Mouse (Mus musculus) heart, postnatal 0 days (tissue): ENCODE results near the gene Gramd2. TPM values are rescaled to one million over a fixed set of nuclear protein-coding genes. Genes with fewer than 3 reads are reported as not detected.
"Not testable (repeated sequence)": the region's sequence is repeated elsewhere in the genome, so short reads cannot be mapped to it uniquely, and the experiment has no call there.

Experiments
- ATAC-seq: fragments of 200-750 bp; cut with Nextera tagmentation; 2 replicates; pipeline ENCODE4 v1.8.0; 2017; ENCODE audit warnings: low read depth, moderate number of reproducible peaks, moderate library complexity; ENCODE audit not compliant: insufficient read depth
- DNase-seq: peaks from one replicate; pipeline ENCODE4 v3.0.0-alpha.2; 2016; ENCODE audit warnings: low spot score
- H3K27ac ChIP-seq: fragments of 300-500 bp; sonication (generic); 2 replicates; pipeline ENCODE4 v1.5.1; 2014; ENCODE audit warnings: low read depth, mild to moderate bottlenecking
- H3K27me3 ChIP-seq: fragments of 300-500 bp; sonication (generic); 2 replicates; pipeline ENCODE4 v1.6.1; 2014; ENCODE audit warnings: low read length, mixed read lengths; ENCODE audit not compliant: control insufficient read depth, insufficient read depth
- H3K36me3 ChIP-seq: fragments of 300-500 bp; sonication (generic); replicated peaks from 2 replicates; pipeline ENCODE4 v1.6.1; 2014; ENCODE audit warnings: low read length, mixed read lengths; ENCODE audit not compliant: control insufficient read depth, insufficient read depth
- H3K4me1 ChIP-seq: fragments of 300-500 bp; sonication (generic); 2 replicates; pipeline ENCODE4 v1.6.1; 2014; ENCODE audit warnings: antibody characterized with exemption; ENCODE audit not compliant: control insufficient read depth, insufficient read depth
- H3K4me2 ChIP-seq: fragments of 300-500 bp; sonication (generic); 2 replicates; pipeline ENCODE4 v1.6.1; 2014; ENCODE audit warnings: low read depth, mild to moderate bottlenecking, low read length, moderate library complexity
- H3K4me3 ChIP-seq: fragments of 300-500 bp; sonication (generic); 2 replicates; pipeline ENCODE4 v1.5.1; 2014; ENCODE audit warnings: low read depth, low read length
- H3K9ac ChIP-seq: fragments of 300-500 bp; sonication (generic); replicated peaks from 2 replicates; pipeline ENCODE4 v1.6.1; 2014; ENCODE audit warnings: low read depth, low read length, mixed read lengths
- H3K9me3 ChIP-seq: fragments of 300-500 bp; sonication (generic); replicated peaks from 2 replicates; pipeline ENCODE4 v1.6.1; 2016; ENCODE audit warnings: low read length; ENCODE audit not compliant: control insufficient read depth
- CTCF ChIP-seq: IDR thresholded peaks from 2 replicates; pipeline ENCODE4 v1.5.1; 2016; ENCODE audit warnings: antibody characterized with exemption, control low read depth, low read depth
- EP300 ChIP-seq: IDR thresholded peaks from 2 replicates; pipeline ENCODE4 v1.6.1; 2016; ENCODE audit warnings: antibody characterized with exemption, low read depth
- WGBS: fragments of 180-500 bp; shearing (Covaris S2); extraction: QIAGEN DNeasy Blood & Tissue Kit; methylation state at CpG from one replicate; pipeline ENCODE4 v1.1.7; 2014; 5-methylcytosine and 5-hydroxymethylcytosine counted together
- polyA plus RNA-seq: library from polyadenylated mRNA; unstranded; fragments of >200 nt; fragmentation: Nextera tagmentation; extraction: Ambion mirVana; gene quantifications from 2 replicates; pipeline ENCODE4 v1.2.1, GENCODE M21; 2015
- total RNA-seq: library from RNA; depleted of rRNA; stranded (reverse); fragments of >200 nt; gene quantifications from 2 replicates; pipeline ENCODE4 v1.2.3, GENCODE M21; 2014; ENCODE audit warnings: low replicate concordance; rRNA removed

Gramd2 gene
- total and polyA plus RNA-seq, 2 experiments from 2014 or later: 0.16 TPM; not detected in 1

DNA sequence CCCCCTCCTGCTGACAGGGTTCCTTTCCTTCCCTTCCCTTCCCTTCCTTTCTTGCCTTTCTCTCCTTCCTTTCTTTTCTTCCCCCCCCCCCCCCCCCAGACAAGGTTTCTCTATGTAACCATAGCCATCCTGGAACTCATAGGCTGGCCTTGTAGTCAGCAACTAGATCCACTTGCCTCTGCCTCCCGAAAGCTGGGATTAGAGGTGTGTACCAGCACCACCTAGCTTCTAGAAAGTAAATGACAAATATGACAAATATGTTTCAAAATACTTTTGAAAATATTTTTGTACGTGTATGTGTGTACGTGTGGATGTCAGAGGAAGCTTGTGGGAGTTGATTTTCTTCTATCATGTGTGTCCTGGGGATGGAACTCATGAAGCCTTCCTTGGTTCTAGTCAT is 80.6 kb downstream of the Gramd2 start:
- DNase-seq: no peak
- TF ChIP-seq EP300: no peak
- TF ChIP-seq CTCF: peak; percentile 52
- Histone ChIP-seq H3K27ac (no peak overlapping the region), H3K4me2 (no peak overlapping the region), H3K9ac (no peak overlapping the region), H3K4me1 (no peaks in the 10 kb centered on the region), H3K9me3 (no peaks in the 10 kb centered on the region), H3K36me3 (no peaks in the 10 kb centered on the region), H3K4me3 (no peak overlapping the region), H3K27me3 (no peaks in the 10 kb centered on the region)
- ATAC-seq: no peak
- WGBS: 34% methylated on average over 3 of the region's 3 CpGs

- not testable (repeated sequence) for H3K4me2 ChIP-seq, H3K4me1 ChIP-seq, H3K27me3 ChIP-seq, H3K27ac ChIP-seq, H3K9ac ChIP-seq, H3K36me3 ChIP-seq, H3K9me3 ChIP-seq, ATAC-seq, H3K4me3 ChIP-seq, DNase-seq
- WGBS: 91% methylated on average over 11 of the region's 13 CpGs
Observed at GRCm38 (mm10) chr9:59766966-59767461, 87.1 kb downstream of the Gramd2 start.

Other genes starting within 250 kb of the Gramd2 start
- 31.9 and 70.4 TPM in 2 replicates for gene Arih1, start 193.5 kb upstream of the Gramd2 start, total RNA-seq
- gene Arih1, start 193.5 kb upstream of the Gramd2 start, polyA plus RNA-seq: 7.8 and 7.9 TPM in 2 replicates
- gene Hexa, start 140.6 kb upstream of the Gramd2 start, total RNA-seq: 74.4 and 90.9 TPM in 2 replicates
- gene Hexa, start 140.6 kb upstream of the Gramd2 start, polyA plus RNA-seq: 42.2 and 48.9 TPM in 2 replicates
- not detected in 2 replicates for gene Tmem202, start 140.3 kb upstream of the Gramd2 start, total RNA-seq
- 0.47 and 0.63 TPM in 2 replicates for gene Tmem202, start 140.3 kb upstream of the Gramd2 start, polyA plus RNA-seq
- not detected in 2 replicates for gene Celf6, start 102.2 kb upstream of the Gramd2 start, total RNA-seq
- 0.04 TPM in 1 of 2 replicates, not detected in the other for gene Celf6, start 102.2 kb upstream of the Gramd2 start, polyA plus RNA-seq
- 22.5 and 32.7 TPM in 2 replicates for gene Parp6, start 62.9 kb upstream of the Gramd2 start, total RNA-seq
- 13.7 and 14.4 TPM in 2 replicates for gene Parp6, start 62.9 kb upstream of the Gramd2 start, polyA plus RNA-seq
- gene Pkm, start 23.8 kb upstream of the Gramd2 start, total RNA-seq: 1,588 and 1,940 TPM in 2 replicates
- 1,219 and 1,312 TPM in 2 replicates for gene Pkm, start 23.8 kb upstream of the Gramd2 start, polyA plus RNA-seq
- gene Senp8, start 70.6 kb downstream of the Gramd2 start, total RNA-seq: 5.2 and 26.7 TPM in 2 replicates
- 8.7 and 9.6 TPM in 2 replicates for gene Senp8, start 70.6 kb downstream of the Gramd2 start, polyA plus RNA-seq
- 12.2 and 13.0 TPM in 2 replicates for gene Myo9a, start 70.8 kb downstream of the Gramd2 start, total RNA-seq
- gene Myo9a, start 70.8 kb downstream of the Gramd2 start, polyA plus RNA-seq: 4.3 and 4.5 TPM in 2 replicates